Comparison of ENCODE assay signal across 28 mouse cellular contexts in genomic region chr10:82823108-82823778, GRCm38 (mm10). TPM values are rescaled to one million over a fixed set of nuclear protein-coding genes. Genes with fewer than 3 reads are reported as not detected.
DNase-seq lines count a peak whose midpoint lies in the region; ATAC-seq lines count a peak whose summit lies in the region.
"Had no signal": no experiment of that assay in that cellular context is flagged by ENCODE, and none has a peak within 500 bp of the region (broad histone marks: within the 10 kb centered on the region; RNA-seq: fewer than 3 reads in every experiment).

No protein-coding gene starts in this region.

- H3K27ac ChIP-seq in forebrain, embryonic 15.5 days (replicated peaks) = no peak overlapping the region
- H3K27ac ChIP-seq in forebrain, embryonic 11.5 days (ENCODE audit: low read depth, low read length) = no peak overlapping the region
- H3K27ac ChIP-seq in limb, embryonic 10.5 days = 0 out of 2 replicates have a peak overlapping the region, but pooled peaks have one; percentile 5
- no peak overlapping the region for H3K27ac ChIP-seq in midbrain, embryonic 16.5 days (ENCODE audit: low read length)
- H3K27ac ChIP-seq: heart, embryonic 13.5 days; hindbrain, embryonic 14.5 days; kidney, embryonic 15.5 days; left cerebral cortex, adult 2 months; liver, embryonic 15.5 days; neural tube, embryonic 15.5 days; stomach, postnatal 0 days had no signal

- H3K9ac ChIP-seq in forebrain, embryonic 15.5 days (replicated peaks) = no peak overlapping the region
- no peak overlapping the region for H3K9ac ChIP-seq in forebrain, embryonic 11.5 days (ENCODE audit: low read length)
- no peak overlapping the region for H3K9ac ChIP-seq in midbrain, embryonic 16.5 days (ENCODE audit: low read depth, low read length)
- H3K9ac ChIP-seq: heart, embryonic 13.5 days; hindbrain, embryonic 14.5 days; kidney, embryonic 15.5 days; liver, embryonic 15.5 days; neural tube, embryonic 15.5 days had no signal

- peaks cover 17% of the 10 kb centered on the region for H3K4me1 ChIP-seq in forebrain, embryonic 15.5 days
- H3K4me1 ChIP-seq in forebrain, embryonic 11.5 days (replicated peaks; ENCODE audit: control insufficient read depth, insufficient read depth, low read length) = 0 out of 2 replicates have a peak, but pooled peaks cover under 1% of the 10 kb centered on the region
- H3K4me1 ChIP-seq in limb, embryonic 10.5 days = peaks cover 11% of the 10 kb centered on the region
- no peaks in the 10 kb centered on the region for H3K4me1 ChIP-seq in midbrain, embryonic 16.5 days (ENCODE audit: control insufficient read depth, insufficient read depth, low read length)
- H3K4me1 ChIP-seq: heart, embryonic 13.5 days; kidney, embryonic 15.5 days; liver, embryonic 15.5 days had no signal

- no peaks in the 10 kb centered on the region for H3K36me3 ChIP-seq in forebrain, embryonic 15.5 days
- no peaks in the 10 kb centered on the region for H3K36me3 ChIP-seq in forebrain, embryonic 11.5 days (ENCODE audit: control insufficient read depth, insufficient read depth, low read length)
- H3K36me3 ChIP-seq in limb, embryonic 10.5 days = no peaks in the 10 kb centered on the region
- H3K36me3 ChIP-seq in midbrain, embryonic 16.5 days (ENCODE audit: control insufficient read depth, insufficient read depth, low read length) = no peaks in the 10 kb centered on the region
- H3K36me3 ChIP-seq: heart, embryonic 13.5 days; kidney, embryonic 15.5 days; liver, embryonic 15.5 days; neural tube, embryonic 15.5 days had no signal

- H3K9me3 ChIP-seq in forebrain, embryonic 15.5 days = no peaks in the 10 kb centered on the region
- H3K9me3 ChIP-seq in forebrain, embryonic 11.5 days (ENCODE audit: control insufficient read depth, low read length) = no peaks in the 10 kb centered on the region
- no peaks in the 10 kb centered on the region for H3K9me3 ChIP-seq in limb, embryonic 10.5 days (replicated peaks)
- no peaks in the 10 kb centered on the region for H3K9me3 ChIP-seq in midbrain, embryonic 16.5 days (replicated peaks; ENCODE audit: control insufficient read depth, low read length, poor library complexity, severe bottlenecking)
- H3K9me3 ChIP-seq: heart, embryonic 13.5 days; kidney, embryonic 15.5 days; liver, embryonic 15.5 days; neural tube, embryonic 15.5 days had no signal

- 63% methylated on average over 14 of the region's 14 CpGs for WGBS in forebrain, embryonic 15.5 days
- 77% methylated on average over 14 of the region's 14 CpGs for WGBS in forebrain, embryonic 11.5 days
- WGBS in limb, embryonic 10.5 days = 71% methylated on average over 14 of the region's 14 CpGs
- 74% methylated on average over 14 of the region's 14 CpGs for WGBS in midbrain, embryonic 16.5 days

- peak; percentile 43; the same call in 1 of the 2 replicates for ATAC-seq in forebrain, embryonic 15.5 days (replicated peaks)
- ATAC-seq in forebrain, embryonic 11.5 days (replicated peaks; ENCODE audit: low FRiP score) = no peak
- ATAC-seq in midbrain, embryonic 16.5 days = no peak
- ATAC-seq: CD4-positive, CD25-positive, alpha-beta regulatory T cell, adult 4 months; inflammation-experienced regulatory T-cells, adult 6 months had no signal

- H3K4me3 ChIP-seq in forebrain, embryonic 15.5 days = no peak overlapping the region
- H3K4me3 ChIP-seq in forebrain, embryonic 11.5 days (ENCODE audit: low read depth, low read length) = no peak overlapping the region
- no peak overlapping the region for H3K4me3 ChIP-seq in limb, embryonic 10.5 days
- H3K4me3 ChIP-seq in midbrain, embryonic 16.5 days (ENCODE audit: low read depth, low read length) = no peak overlapping the region
- H3K4me3 ChIP-seq: heart, embryonic 13.5 days; kidney, embryonic 15.5 days; left cerebral cortex, adult 2 months; liver, embryonic 15.5 days; neural tube, embryonic 15.5 days had no signal

- H3K4me2 ChIP-seq in forebrain, embryonic 15.5 days (replicated peaks) = no peak overlapping the region
- no peak overlapping the region for H3K4me2 ChIP-seq in forebrain, embryonic 11.5 days (ENCODE audit: low read depth, low read length, severe bottlenecking)
- no peak overlapping the region for H3K4me2 ChIP-seq in midbrain, embryonic 16.5 days (ENCODE audit: low read length)
- H3K4me2 ChIP-seq: heart, embryonic 13.5 days; hindbrain, embryonic 14.5 days; kidney, embryonic 15.5 days; liver, embryonic 15.5 days; neural tube, embryonic 15.5 days had no signal

- H3K27me3 ChIP-seq in forebrain, embryonic 15.5 days = no peaks in the 10 kb centered on the region
- no peaks in the 10 kb centered on the region for H3K27me3 ChIP-seq in forebrain, embryonic 11.5 days (ENCODE audit: control insufficient read depth, insufficient read depth, low read length)
- H3K27me3 ChIP-seq in limb, embryonic 10.5 days (ENCODE audit: low read depth, poor library complexity, severe bottlenecking) = no peaks in the 10 kb centered on the region
- H3K27me3 ChIP-seq in midbrain, embryonic 16.5 days (ENCODE audit: control insufficient read depth, insufficient read depth, low read depth, low read length) = no peaks in the 10 kb centered on the region
- H3K27me3 ChIP-seq: heart, embryonic 13.5 days; kidney, embryonic 15.5 days; liver, embryonic 15.5 days; neural tube, embryonic 15.5 days had no signal

- DNase-seq in forebrain, embryonic 11.5 days (ENCODE audit: low spot score) = no peak
- peak; percentile 13 to 44 for DNase-seq in lung, postnatal 4 days
- no peak for DNase-seq in lung, postnatal 36 days
- no peak for DNase-seq in limb, embryonic 10.5 days (ENCODE audit: low spot score)
- DNase-seq in thymus, postnatal 36 days = no peak
- DNase-seq: adrenal gland, postnatal 25 days; cerebellum, adult 18-20 months; cerebellum, postnatal 10 days; gastrocnemius, postnatal 10 days; heart, postnatal 10 days; kidney, adult 18-20 months; kidney, postnatal 25 days; midbrain, embryonic 14.5 days; retina, postnatal 1 day; right cerebral cortex, postnatal 25 days; thymus, adult 18-20 months; thymus, postnatal 25 days had no signal

RNA-seq across cellular contexts. Expression of gene Txnrd1, which starts 10.5 kb away (rescaled TPM):
- 172 and 174 TPM in 2 replicates for polyA plus RNA-seq in forebrain, embryonic 15.5 days (2015; fragmentation: Nextera tagmentation; extraction: Ambion mirVana)
- polyA plus RNA-seq in forebrain, embryonic 11.5 days (2014; fragmentation: Nextera tagmentation; extraction: Ambion mirVana) = 214 and 221 TPM in 2 replicates
- 168 and 183 TPM in 2 replicates for polyA plus RNA-seq in limb, embryonic 10.5 days (2016; fragmentation: Nextera tagmentation; extraction: Ambion mirVana)
- 101 and 115 TPM in 2 replicates for polyA plus RNA-seq in midbrain, embryonic 16.5 days (2015; fragmentation: Nextera tagmentation; extraction: Ambion mirVana)

RNA-seq across cellular contexts. Expression of gene Eid3, which starts 43.2 kb away (rescaled TPM):
- 0.22 and 0.51 TPM in 2 replicates for polyA plus RNA-seq in forebrain, embryonic 15.5 days (2015; fragmentation: Nextera tagmentation; extraction: Ambion mirVana)
- 0.89 and 1.0 TPM in 2 replicates for polyA plus RNA-seq in forebrain, embryonic 11.5 days (2014; fragmentation: Nextera tagmentation; extraction: Ambion mirVana)
- polyA plus RNA-seq in limb, embryonic 10.5 days (2016; fragmentation: Nextera tagmentation; extraction: Ambion mirVana) = 0.56 and 0.63 TPM in 2 replicates
- 0.36 and 0.42 TPM in 2 replicates for polyA plus RNA-seq in midbrain, embryonic 16.5 days (2015; fragmentation: Nextera tagmentation; extraction: Ambion mirVana)

RNA-seq across cellular contexts. Expression of gene Nfyb, which starts 59.3 kb away (rescaled TPM):
- polyA plus RNA-seq in forebrain, embryonic 15.5 days (2015; fragmentation: Nextera tagmentation; extraction: Ambion mirVana) = 62.5 and 67.4 TPM in 2 replicates
- polyA plus RNA-seq in forebrain, embryonic 11.5 days (2014; fragmentation: Nextera tagmentation; extraction: Ambion mirVana) = 77.3 and 81.6 TPM in 2 replicates
- polyA plus RNA-seq in limb, embryonic 10.5 days (2016; fragmentation: Nextera tagmentation; extraction: Ambion mirVana) = 56.8 and 64.1 TPM in 2 replicates
- polyA plus RNA-seq in midbrain, embryonic 16.5 days (2015; fragmentation: Nextera tagmentation; extraction: Ambion mirVana) = 44.5 and 55.2 TPM in 2 replicates

Comparison
In these comparisons a context has a peak if more than half of its experiments do, and no peak if none do; other contexts are left out.
1. DNase-seq: peak in lung, postnatal 4 days (2 of 2); none in forebrain, embryonic 11.5 days (single experiment), lung, postnatal 36 days (single experiment), limb, embryonic 10.5 days (single experiment) and thymus, postnatal 36 days (0 of 2).